Mouse (Mus musculus) midbrain, embryonic 14.5 days (tissue): ENCODE measurements around the gene Usp4. TPM values are rescaled to one million over a fixed set of nuclear protein-coding genes. Genes with fewer than 3 reads are reported as not detected.

Experiments used
- ATAC-seq: fragments of 200-750 bp; cut with Nextera tagmentation; 2 replicates; pipeline ENCODE4 v1.8.0; 2017; ENCODE audit warnings: moderate number of reproducible peaks, moderate library complexity; ENCODE audit not compliant: low FRiP score, low TSS enrichment
- DNase-seq: peaks from one replicate; pipeline ENCODE4 v3.0.0-alpha.2; 2015
- H3K27ac ChIP-seq: fragments of 300-500 bp; sonication (generic); replicated peaks from 2 replicates; pipeline ENCODE4 v1.5.1; 2014; ENCODE audit warnings: mild to moderate bottlenecking, low read depth, low read length, moderate library complexity
- H3K27me3 ChIP-seq: fragments of 300-500 bp; sonication (generic); 2 replicates; pipeline ENCODE4 v1.6.1; 2014; ENCODE audit warnings: low read length, control low read depth, mixed read lengths; ENCODE audit not compliant: control insufficient read depth, insufficient read depth
- H3K36me3 ChIP-seq: fragments of 300-500 bp; sonication (generic); 2 replicates; pipeline ENCODE4 v1.6.1; 2014; ENCODE audit warnings: low read length, control low read depth; ENCODE audit not compliant: control insufficient read depth, insufficient read depth
- H3K4me1 ChIP-seq: fragments of 300-500 bp; sonication (generic); 2 replicates; pipeline ENCODE4 v1.6.1; 2014; ENCODE audit warnings: mild to moderate bottlenecking, antibody characterized with exemption, low read length, control low read depth; ENCODE audit not compliant: control insufficient read depth, insufficient read depth
- H3K4me2 ChIP-seq: fragments of 300-500 bp; sonication (generic); 2 replicates; pipeline ENCODE4 v1.6.1; 2014; ENCODE audit warnings: mild to moderate bottlenecking, low read length, moderate library complexity
- H3K4me3 ChIP-seq: fragments of 300-500 bp; sonication (generic); replicated peaks from 2 replicates; pipeline ENCODE4 v1.5.1; 2014; ENCODE audit warnings: low read depth, low read length
- H3K9ac ChIP-seq: fragments of 300-500 bp; sonication (generic); replicated peaks from 2 replicates; pipeline ENCODE4 v1.6.1; 2014; ENCODE audit warnings: mild to moderate bottlenecking, low read length, moderate library complexity
- H3K9me3 ChIP-seq: fragments of 300-500 bp; sonication (generic); 2 replicates; pipeline ENCODE4 v1.6.1; 2016; ENCODE audit warnings: low read length, control low read depth, mixed read lengths; ENCODE audit not compliant: control insufficient read depth
- WGBS: fragments of 180-500 bp; shearing (Covaris S2); extraction: QIAGEN DNeasy Blood & Tissue Kit; methylation state at CpG from one replicate; pipeline ENCODE4 v1.1.7; 2014; 5-methylcytosine and 5-hydroxymethylcytosine counted together
- polyA plus RNA-seq: library from polyadenylated mRNA; unstranded; fragments of >200 nt; fragmentation: Nextera tagmentation; extraction: Ambion mirVana; gene quantifications from 2 replicates; pipeline ENCODE4 v1.2.1, GENCODE M21; 2014

Usp4 gene
- polyA plus RNA-seq, 1 experiment from 2014 or later, result 144 TPM

DNA sequence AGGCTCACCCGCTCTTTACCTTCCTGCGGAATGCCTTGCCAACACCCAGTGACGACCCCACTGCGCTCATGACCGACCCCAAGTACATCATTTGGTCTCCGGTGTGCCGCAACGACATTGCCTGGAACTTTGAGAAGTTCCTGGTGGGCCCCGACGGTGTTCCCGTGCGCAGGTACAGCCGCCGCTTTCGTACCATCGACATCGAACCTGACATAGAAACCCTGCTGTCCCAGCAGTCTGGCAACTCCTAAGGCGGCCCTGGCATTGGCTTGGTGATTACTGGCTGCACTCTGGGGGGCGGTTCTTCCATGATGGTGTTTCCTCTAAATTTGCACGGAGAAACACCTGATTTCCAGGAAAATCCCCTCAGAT lies 7.8 kb upstream of the Usp4 start:
- Histone ChIP-seq H3K27ac (peak overlapping the region; percentile 92), H3K9ac (peak overlapping the region; percentile 88), H3K36me3 (peaks cover 17% of the 10 kb centered on the region), H3K27me3 (no peaks in the 10 kb centered on the region), H3K4me3 (peak overlapping the region; percentile 73), H3K4me1 (peaks cover 10% of the 10 kb centered on the region), H3K9me3 (no peaks in the 10 kb centered on the region), H3K4me2 (peak overlapping the region; percentile 85)
- peak; percentile 8 for DNase-seq
- 20% methylated on average over 20 of the region's 20 CpGs for WGBS
- ATAC-seq, result no peak

DNA sequence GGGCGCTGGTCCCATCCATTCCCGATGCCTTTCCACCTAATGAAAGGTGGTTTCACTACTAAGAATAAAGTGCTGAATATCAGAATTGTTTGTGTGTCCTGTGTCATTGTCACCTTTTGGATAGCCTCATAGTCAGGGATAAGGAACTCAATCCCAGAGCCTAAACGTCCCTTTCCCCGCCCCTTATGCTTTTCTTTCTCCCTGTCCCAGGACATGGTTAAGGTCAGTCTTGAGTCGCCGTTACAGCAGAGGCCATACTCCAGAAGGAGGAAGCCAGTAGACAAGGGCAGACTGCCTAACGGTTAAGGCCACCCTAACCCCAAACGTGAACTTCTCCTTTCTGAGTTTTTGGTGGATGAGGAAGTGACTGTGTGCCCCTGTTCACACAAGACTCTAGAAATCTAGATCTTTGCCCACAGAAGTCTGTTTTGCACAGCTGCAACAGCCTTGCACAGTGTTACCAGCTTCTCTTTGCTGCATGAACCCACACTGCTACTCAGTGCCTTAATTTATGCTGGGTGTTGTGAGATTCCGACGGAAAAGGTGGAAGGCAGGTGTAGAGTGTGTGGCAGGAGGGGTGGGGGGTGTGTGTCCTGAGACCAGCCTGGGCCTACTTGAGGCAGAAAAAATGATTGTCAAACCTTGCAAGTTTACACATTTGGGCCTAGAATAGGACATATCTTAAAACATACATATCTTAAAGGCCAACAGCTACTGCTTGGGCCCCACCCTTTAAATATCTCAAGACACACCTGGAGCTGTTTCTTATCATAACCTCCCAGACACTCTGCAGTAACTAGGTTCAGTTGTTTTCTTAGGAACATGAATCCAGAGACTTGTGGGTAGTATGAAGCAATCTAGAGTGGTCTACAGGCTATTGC lies 7.2 kb upstream of the Usp4 start:
- DNase-seq (no peak), ATAC-seq (no peak)
- H3K4me1 ChIP-seq, result peaks cover 13% of the 10 kb centered on the region
- peak overlapping the region; percentile 88; the same call in 1 of the 2 replicates for H3K9ac ChIP-seq
- peaks cover 11% of the 10 kb centered on the region for H3K36me3 ChIP-seq
- H3K27me3 ChIP-seq, result no peaks in the 10 kb centered on the region
- H3K27ac ChIP-seq, result no peak overlapping the region
- peak overlapping the region; percentile 73 for H3K4me3 ChIP-seq
- H3K4me2 ChIP-seq, result peak overlapping the region; percentile 85
- WGBS, result 70% methylated on average over 10 of the region's 10 CpGs
- H3K9me3 ChIP-seq, result no peaks in the 10 kb centered on the region

DNA sequence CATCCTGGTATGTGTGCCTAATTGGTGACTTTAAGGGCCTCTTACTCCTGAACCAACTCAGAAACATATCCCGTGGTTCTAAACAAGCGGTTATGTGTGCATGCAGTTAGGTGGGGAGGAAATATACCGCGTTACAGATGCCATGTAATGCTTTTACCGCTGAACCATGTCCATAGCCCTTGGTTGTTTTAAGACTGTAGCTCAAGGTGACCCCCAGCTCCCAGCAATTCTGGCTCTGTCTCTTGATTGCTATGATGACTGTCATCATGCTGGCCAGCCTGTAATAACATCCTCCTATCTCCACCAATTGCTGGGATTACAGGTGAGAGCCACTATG lies 6.5 kb upstream of the Usp4 start:
- H3K4me1 ChIP-seq, result peaks cover 17% of the 10 kb centered on the region
- no peak overlapping the region for H3K9ac ChIP-seq
- no peaks in the 10 kb centered on the region for H3K27me3 ChIP-seq
- no peak overlapping the region for H3K4me2 ChIP-seq
- DNase-seq (no peak), ATAC-seq (no peak)
- H3K4me3 ChIP-seq, result no peak overlapping the region
- 89% methylated on average over 5 of the region's 5 CpGs for WGBS
- H3K36me3 ChIP-seq, result peaks cover 5% of the 10 kb centered on the region
- no peak overlapping the region for H3K27ac ChIP-seq
- H3K9me3 ChIP-seq, result no peaks in the 10 kb centered on the region

DNA sequence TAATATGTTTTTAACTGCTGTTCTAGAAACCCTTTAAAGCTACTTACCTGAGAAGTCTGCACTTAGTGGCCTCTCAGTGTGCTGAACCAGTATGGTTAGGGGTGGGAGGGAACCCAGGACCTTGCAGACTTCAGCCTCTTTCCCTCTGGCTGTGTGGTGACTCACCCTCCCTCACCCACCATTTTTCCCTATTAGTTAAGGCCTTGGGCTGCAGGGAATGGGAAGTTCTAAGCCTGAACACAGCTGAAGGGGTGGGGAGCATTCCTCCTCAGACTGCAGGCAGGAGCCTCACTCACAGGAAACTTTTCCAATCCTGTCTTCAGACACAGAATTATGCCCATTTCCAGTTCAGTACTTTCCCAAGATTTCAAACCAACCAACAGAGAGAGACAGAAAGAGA lies 5.9 kb upstream of the Usp4 start:
- peaks cover 19% of the 10 kb centered on the region for H3K4me1 ChIP-seq
- H3K4me2 ChIP-seq, result no peak overlapping the region
- no peaks in the 10 kb centered on the region for H3K27me3 ChIP-seq
- H3K9ac ChIP-seq, result no peak overlapping the region
- no peak for DNase-seq
- 0 out of 2 replicates have a peak, but pooled peaks cover 3% of the 10 kb centered on the region for H3K36me3 ChIP-seq
- no peak for ATAC-seq
- no peaks in the 10 kb centered on the region for H3K9me3 ChIP-seq
- H3K27ac ChIP-seq, result no peak overlapping the region
- H3K4me3 ChIP-seq, result no peak overlapping the region

DNA sequence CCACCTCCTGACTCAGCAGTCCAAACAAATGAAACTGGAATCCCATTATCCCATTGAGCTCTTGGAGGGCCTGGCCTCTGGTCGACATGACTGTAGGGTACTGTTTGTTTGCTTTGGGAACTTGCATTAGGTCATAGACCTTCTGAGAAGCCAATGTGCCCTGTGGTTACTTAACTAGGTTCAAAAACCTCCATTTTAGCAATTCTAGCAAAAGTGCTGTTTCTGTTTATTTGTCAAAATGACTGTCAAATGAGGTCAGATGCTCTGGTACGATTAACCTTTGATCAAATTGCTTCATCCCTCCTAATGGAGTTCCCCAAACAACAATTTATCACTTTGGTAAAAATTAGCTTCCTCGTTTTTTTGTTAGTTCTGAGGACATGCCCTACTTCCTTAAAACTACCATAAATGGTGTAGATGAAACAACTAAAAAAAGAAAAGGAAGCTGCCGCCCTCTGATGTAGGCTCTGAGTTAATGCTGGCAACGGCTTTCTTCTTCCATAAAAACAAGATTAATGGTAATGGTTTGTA lies 5.3 kb upstream of the Usp4 start:
- DNase-seq (no peak), ATAC-seq (no peak)
- Histone ChIP-seq H3K4me1 (peaks cover 21% of the 10 kb centered on the region), H3K9me3 (no peaks in the 10 kb centered on the region), H3K36me3 (0 out of 2 replicates have a peak, but pooled peaks cover 3% of the 10 kb centered on the region), H3K4me3 (no peak overlapping the region), H3K9ac (no peak overlapping the region), H3K27ac (no peak overlapping the region), H3K27me3 (no peaks in the 10 kb centered on the region), H3K4me2 (no peak overlapping the region)
- WGBS, result 63% methylated on average over 5 of the region's 5 CpGs

DNA sequence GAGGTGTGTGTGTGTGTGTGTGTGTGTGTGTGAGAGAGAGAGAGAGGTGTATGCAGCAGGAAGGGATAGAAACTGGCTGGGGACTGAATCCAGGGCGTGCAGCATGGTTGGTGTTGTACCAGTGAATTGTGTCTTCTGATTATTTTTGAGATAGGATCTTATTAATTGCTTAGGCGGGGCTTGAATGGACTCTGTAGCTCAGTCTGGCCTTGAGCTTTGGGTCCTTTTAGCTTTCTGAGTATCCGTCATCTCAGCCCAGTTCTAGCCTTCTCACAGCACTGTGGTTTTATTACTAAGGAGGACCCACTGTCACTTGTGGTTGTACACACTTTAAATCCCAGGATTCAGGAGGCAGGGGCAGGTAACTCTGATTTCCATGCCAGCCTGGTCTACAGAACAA lies 4.3 kb upstream of the Usp4 start:
- DNase-seq, result no peak
- Histone ChIP-seq H3K27me3 (no peaks in the 10 kb centered on the region), H3K4me3 (no peak overlapping the region), H3K36me3 (no peaks in the 10 kb centered on the region), H3K4me1 (peaks cover 23% of the 10 kb centered on the region), H3K27ac (no peak overlapping the region), H3K9ac (no peak overlapping the region), H3K9me3 (no peaks in the 10 kb centered on the region), H3K4me2 (no peak overlapping the region)
- ATAC-seq, result no peak
- 86% methylated on average over 3 of the region's 3 CpGs for WGBS

DNA sequence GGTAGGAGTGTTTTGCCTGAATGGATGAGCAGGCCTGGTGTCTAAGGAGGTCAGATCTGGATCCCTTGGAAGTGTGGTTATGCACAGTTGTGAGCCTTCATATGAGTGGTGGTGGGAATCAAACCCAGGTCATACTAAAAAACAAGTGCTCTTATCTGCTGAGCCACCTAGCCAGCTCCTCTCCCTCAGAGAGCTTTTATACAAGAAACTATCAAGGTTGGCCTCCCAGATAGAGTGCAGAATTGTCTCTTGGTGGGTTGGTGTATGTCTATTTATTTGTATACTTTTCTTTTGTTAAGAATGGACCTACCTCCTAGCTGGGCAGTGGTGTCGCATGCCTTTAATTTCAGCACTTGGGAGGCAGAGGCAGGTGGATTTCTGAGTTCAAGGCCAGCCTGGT lies 3.8 kb upstream of the Usp4 start:
- Histone ChIP-seq H3K9ac (no peak overlapping the region), H3K27ac (no peak overlapping the region), H3K4me1 (peaks cover 28% of the 10 kb centered on the region), H3K36me3 (no peaks in the 10 kb centered on the region), H3K4me3 (no peak overlapping the region), H3K4me2 (no peak overlapping the region), H3K27me3 (no peaks in the 10 kb centered on the region), H3K9me3 (no peaks in the 10 kb centered on the region)
- ATAC-seq (no peak), DNase-seq (no peak)
- 86% methylated on average over 1 of the region's 1 CpGs for WGBS

DNA sequence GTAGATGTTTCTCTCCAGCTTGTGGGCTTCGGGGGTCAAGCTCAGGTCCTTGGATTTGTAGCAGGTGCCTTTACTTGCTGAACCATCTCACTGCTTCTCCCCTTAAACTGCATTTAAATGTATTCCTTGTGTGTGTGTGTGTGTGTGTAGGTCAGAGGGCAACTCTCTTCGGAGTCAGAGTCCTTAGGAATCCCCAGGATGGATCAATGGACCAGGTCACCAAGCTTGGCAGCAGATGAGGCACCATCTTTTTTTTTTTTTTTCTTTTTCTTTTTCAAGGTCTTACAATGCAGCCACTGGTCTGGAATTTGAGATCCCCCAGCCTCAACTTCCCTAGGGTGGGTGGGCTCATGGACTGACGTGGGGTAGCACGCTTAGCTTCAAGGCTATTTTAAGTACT lies 3.2 kb upstream of the Usp4 start:
- Histone ChIP-seq H3K9me3 (no peaks in the 10 kb centered on the region), H3K4me3 (no peak overlapping the region), H3K27me3 (no peaks in the 10 kb centered on the region), H3K27ac (no peak overlapping the region), H3K9ac (no peak overlapping the region), H3K4me2 (no peak overlapping the region), H3K4me1 (peaks cover 32% of the 10 kb centered on the region), H3K36me3 (no peaks in the 10 kb centered on the region)
- ATAC-seq (no peak), DNase-seq (no peak)
- 84% methylated on average over 4 of the region's 4 CpGs for WGBS

DNA sequence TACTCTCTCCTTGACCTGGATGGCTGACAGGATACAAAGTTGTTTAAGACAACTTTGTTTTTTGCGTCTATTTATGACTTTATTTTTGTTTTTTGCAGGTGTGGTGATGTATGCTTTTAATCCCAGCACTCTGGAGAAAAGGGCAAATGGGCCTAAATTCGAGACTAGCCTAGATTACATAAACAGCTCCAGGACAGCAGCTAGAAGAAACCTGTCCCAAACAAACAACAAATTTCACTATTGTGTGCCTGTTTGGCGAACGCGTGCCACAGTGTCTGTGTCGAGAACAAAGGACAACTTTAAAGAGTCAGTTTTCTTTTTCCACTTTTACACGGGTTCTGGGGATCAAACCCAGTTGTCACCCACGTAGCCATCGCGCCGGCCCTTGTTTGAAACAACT lies 629 bp upstream of the Usp4 start:
- peaks cover 24% of the 10 kb centered on the region for H3K36me3 ChIP-seq
- H3K4me3 ChIP-seq, result peak overlapping the region; percentile 88
- peaks cover 22% of the 10 kb centered on the region for H3K4me1 ChIP-seq
- WGBS, result 4% methylated on average over 11 of the region's 11 CpGs
- ATAC-seq (no peak), DNase-seq (no peak)
- H3K27me3 ChIP-seq, result no peaks in the 10 kb centered on the region
- peak overlapping the region; percentile 98 for H3K27ac ChIP-seq
- H3K9me3 ChIP-seq, result no peaks in the 10 kb centered on the region
- peak overlapping the region; percentile 87 for H3K4me2 ChIP-seq
- H3K9ac ChIP-seq, result peak overlapping the region; percentile 86
